ENCODE assay signal across 17 mouse cellular contexts in the genomic region with DNA sequence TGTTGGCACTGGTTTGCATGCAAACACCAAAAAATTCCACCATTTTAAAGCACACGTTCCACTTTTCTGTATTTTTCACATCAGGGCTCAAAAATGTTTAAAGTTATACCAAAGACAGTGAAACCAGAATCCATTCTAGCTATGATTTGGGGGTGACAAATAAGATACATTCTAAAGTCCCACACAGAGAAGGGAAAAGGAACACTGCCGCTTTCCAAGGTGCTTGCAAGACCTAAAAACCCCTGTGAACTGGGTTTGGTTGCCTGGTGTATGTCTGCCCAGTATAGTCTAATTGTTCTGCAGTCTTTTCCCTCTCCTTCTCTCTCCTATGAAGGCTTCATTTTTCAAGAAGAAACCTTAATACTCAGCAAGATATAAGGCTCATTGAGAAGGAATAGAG.
A peak's percentile ranks its signal among the peaks of the same experiment; 100 is the strongest.
DNase-seq lines count a peak whose midpoint lies in the region; ATAC-seq lines count a peak whose summit lies in the region.
"Had no signal": no experiment of that assay in that cellular context is flagged by ENCODE, and none has a peak within 500 bp of the region (broad histone marks: within the 10 kb centered on the region; RNA-seq: fewer than 3 reads in every experiment).

No protein-coding gene starts in this region.

- H3K4me2 ChIP-seq in forebrain, embryonic 15.5 days (replicated peaks), result peak overlapping the region; percentile 65
- peak overlapping the region; percentile 67 for H3K4me2 ChIP-seq in neural tube, embryonic 15.5 days
- H3K4me2 ChIP-seq: embryonic facial prominence, embryonic 15.5 days; liver, embryonic 13.5 days had no signal

- DNase-seq in left cerebral cortex, postnatal 25 days (ENCODE audit: low spot score in 2 of 2), result peak; percentile 30 to 34
- no peak for DNase-seq in left cerebral cortex, postnatal 36 days (ENCODE audit: low spot score in 2 of 2)
- DNase-seq in midbrain, embryonic 10.5 days (ENCODE audit: low spot score), result no peak
- no peak for DNase-seq in Muller cell, postnatal 12 days (ENCODE audit: inconsistent ontology term)
- DNase-seq in kidney, postnatal 14 days, result no peak
- DNase-seq: adrenal gland, postnatal 10 days; heart, adult 2 months; kidney, adult 8-10 months; left cerebral cortex, postnatal 4 days; liver, embryonic 13.5 days; lung, postnatal 14 days had no signal

- no peaks in the 10 kb centered on the region for H3K9me3 ChIP-seq in forebrain, embryonic 15.5 days
- H3K9me3 ChIP-seq in midbrain, embryonic 10.5 days (replicated peaks), result no peaks in the 10 kb centered on the region
- no peaks in the 10 kb centered on the region for H3K9me3 ChIP-seq in neural tube, embryonic 15.5 days (replicated peaks)
- H3K9me3 ChIP-seq: embryonic facial prominence, embryonic 15.5 days; liver, embryonic 13.5 days had no signal

- H3K36me3 ChIP-seq in forebrain, embryonic 15.5 days, result no peaks in the 10 kb centered on the region
- H3K36me3 ChIP-seq in midbrain, embryonic 10.5 days, result no peaks in the 10 kb centered on the region
- H3K36me3 ChIP-seq in neural tube, embryonic 15.5 days, result no peaks in the 10 kb centered on the region
- H3K36me3 ChIP-seq: embryonic facial prominence, embryonic 15.5 days; liver, embryonic 13.5 days had no signal

- peak overlapping the region; percentile 78 for H3K4me3 ChIP-seq in forebrain, embryonic 15.5 days
- H3K4me3 ChIP-seq in midbrain, embryonic 10.5 days, result peak overlapping the region; percentile 58; the same call in 1 of the 2 replicates
- peak overlapping the region; percentile 64 for H3K4me3 ChIP-seq in neural tube, embryonic 15.5 days (replicated peaks)
- H3K4me3 ChIP-seq: embryonic facial prominence, embryonic 15.5 days; heart, adult 2 months; liver, embryonic 13.5 days had no signal

- H3K9ac ChIP-seq in forebrain, embryonic 15.5 days (replicated peaks), result peak overlapping the region; percentile 100
- peak overlapping the region; percentile 90 for H3K9ac ChIP-seq in neural tube, embryonic 15.5 days (replicated peaks)
- H3K9ac ChIP-seq: embryonic facial prominence, embryonic 15.5 days; liver, embryonic 13.5 days had no signal

- 11% methylated on average over 2 of the region's 2 CpGs for WGBS in forebrain, embryonic 15.5 days
- 11% methylated on average over 2 of the region's 2 CpGs for WGBS in midbrain, embryonic 10.5 days
- whole genome bisulfite sequencing in neural tube, embryonic 15.5 days, result 7% methylated on average over 2 of the region's 2 CpGs

- ATAC-seq in forebrain, embryonic 15.5 days (replicated peaks), result no peak
- ATAC-seq in neural tube, embryonic 15.5 days (ENCODE audit: low FRiP score), result no peak
- ATAC-seq in erythroblast, adult 5-6 weeks (replicated peaks; ENCODE audit: low FRiP score, poor library complexity, severe bottlenecking), result no peak
- ATAC-seq: Patski had no signal

- peak overlapping the region; percentile 100 for H3K27ac ChIP-seq in forebrain, embryonic 15.5 days (replicated peaks)
- no peak overlapping the region for H3K27ac ChIP-seq in midbrain, embryonic 10.5 days (replicated peaks)
- H3K27ac ChIP-seq in neural tube, embryonic 15.5 days (replicated peaks), result peak overlapping the region; percentile 92
- H3K27ac ChIP-seq: embryonic facial prominence, embryonic 15.5 days; heart, adult 2 months; liver, embryonic 13.5 days had no signal

- intact Hi-C loops in left cerebral cortex, postnatal 25 days (cut with DNase I), result loop anchor here (10.0 kb wide), 1 partner anchor 1181 kb away; no protein-coding TSS in a partner anchor
- intact Hi-C loops in left cerebral cortex, postnatal 36 days (cut with DNase I), result loop anchor here (10.0 kb wide), 1 partner anchor 1779 kb away; no protein-coding TSS in a partner anchor

- no peaks in the 10 kb centered on the region for H3K27me3 ChIP-seq in forebrain, embryonic 15.5 days
- peaks cover 100% of the 10 kb centered on the region for H3K27me3 ChIP-seq in midbrain, embryonic 10.5 days (ENCODE audit: low read depth, poor library complexity, severe bottlenecking)
- 0 out of 2 replicates have a peak, but pooled peaks cover 2% of the 10 kb centered on the region for H3K27me3 ChIP-seq in neural tube, embryonic 15.5 days (replicated peaks)
- H3K27me3 ChIP-seq: CH12.LX had no signal

- H3K4me1 ChIP-seq in forebrain, embryonic 15.5 days, result no peaks in the 10 kb centered on the region; the same call in 1 of the 2 replicates
- H3K4me1 ChIP-seq in midbrain, embryonic 10.5 days, result peaks cover 46% of the 10 kb centered on the region
- H3K4me1 ChIP-seq in neural tube, embryonic 15.5 days, result no peaks in the 10 kb centered on the region
- H3K4me1 ChIP-seq: liver, embryonic 13.5 days had no signal

Comparison
In these comparisons a context has a peak if more than half of its experiments do, and no peak if none do; other contexts are left out.
1. DNase-seq: peak in left cerebral cortex, postnatal 25 days (2 of 2); none in left cerebral cortex, postnatal 36 days (0 of 2), midbrain, embryonic 10.5 days (single experiment), Muller cell, postnatal 12 days (single experiment) and kidney, postnatal 14 days (single experiment).
2. Peak in every context shown above with its lines, with median percentiles within 50 percentile points of each other: H3K4me3 ChIP-seq.